Mouse (Mus musculus): ENCODE results near the gene Gse1.

DNA sequence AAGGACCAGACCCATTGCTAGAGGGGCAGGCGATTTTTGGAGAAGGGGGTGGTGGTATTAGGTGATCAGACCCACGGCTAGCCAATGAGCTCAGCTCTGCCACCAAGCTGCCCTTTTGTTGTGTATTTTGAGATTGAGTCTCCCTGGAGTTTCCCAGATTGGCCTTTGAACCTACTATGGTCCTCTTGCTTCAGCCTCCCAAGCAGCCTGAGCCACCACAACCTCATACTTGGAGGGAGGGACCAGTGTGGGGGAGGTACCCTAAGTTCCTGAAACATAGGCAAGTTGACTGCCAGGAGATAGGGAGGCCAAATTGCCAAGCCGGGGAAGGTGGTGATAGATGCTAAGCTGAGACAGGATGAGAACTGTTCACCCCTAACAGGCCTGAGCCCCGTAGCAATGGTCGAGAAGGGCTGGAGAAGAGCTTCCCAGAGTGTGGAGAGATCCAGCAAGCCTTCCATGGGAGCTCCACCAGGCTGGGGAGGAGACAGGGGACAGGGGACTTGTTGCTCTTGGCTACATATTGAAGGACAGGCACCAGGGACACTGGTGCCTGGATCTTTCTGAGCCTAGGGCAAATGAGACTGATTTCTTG is 282.7 kb downstream of the Gse1 start:
- no peak for TF ChIP-seq CTCF (conservative IDR thresholded peaks at IDR 0.05; ENCODE audit: low read length)
- no peak for TF ChIP-seq NANOG (IDR thresholded peaks at IDR 0.05; ENCODE audit: borderline replicate concordance, low read length)

Measured in E14TG2a.4 (cell line).